Mouse (Mus musculus) activated CD4-positive, CD25-positive, alpha-beta regulatory T cell, adult 4 months (primary cell): ENCODE data around the gene Ccdc18. TPM values are rescaled to one million over a fixed set of nuclear protein-coding genes. Genes with fewer than 3 reads are reported as not detected.
A peak's percentile ranks its signal among the peaks of the same experiment; 100 is the strongest.
"Not testable (repeated sequence)": the region's sequence is repeated elsewhere in the genome, so short reads cannot be mapped to it uniquely, and the experiment has no call there.

Experiments used
- ATAC-seq: one replicate; pipeline ENCODE4 v1.8.0; 2017
- polyA plus RNA-seq, 2 experiments: library from polyadenylated mRNA; unstranded; fragments of 100-300 nt; shearing (Covaris generic); gene quantifications; one replicate each; pipeline ENCODE4 v1.2.1; 2017

Gene Ccdc18
- polyA plus RNA-seq, 2 experiments from 2014 or later = 3.2 to 3.3 TPM

- ATAC-seq = not testable (repeated sequence)
Observed at GRCm38 (mm10) chr5:108263785-108264184, 131.1 kb downstream of the Ccdc18 start.

- no peak for ATAC-seq
Observed at GRCm38 (mm10) chr5:108266990-108267389, 134.3 kb downstream of the Ccdc18 start.

GRCm38 (mm10) chr5:108268127-108269062 is 135.7 kb downstream of the Ccdc18 start, which contains the start of gene Dr1:
Dr1 (plus strand) TSS chr5:108268897.
- ATAC-seq = peak; percentile 88

- ATAC-seq = peak; percentile 8
Observed at GRCm38 (mm10) chr5:108269063-108269810, 136.6 kb downstream of the Ccdc18 start.

- no peak for ATAC-seq
Observed at GRCm38 (mm10) chr5:108269811-108270151, 137.1 kb downstream of the Ccdc18 start.

- no peak for ATAC-seq
Observed at GRCm38 (mm10) chr5:108270415-108270814, 137.7 kb downstream of the Ccdc18 start.

- ATAC-seq = not testable (repeated sequence)
Observed at GRCm38 (mm10) chr5:108271345-108271744, 138.7 kb downstream of the Ccdc18 start.

Other genes with a start within 250 kb of the Ccdc18 start
- gene Rpl5, start 232.4 kb upstream of the Ccdc18 start, polyA plus RNA-seq = 10 to 100 TPM; 71.9 to 81.2 TPM
- 10 to 100 TPM; 61.9 to 92.8 TPM for gene Fam69a, start 145.8 kb upstream of the Ccdc18 start, polyA plus RNA-seq
- gene Mtf2, start 67.2 kb upstream of the Ccdc18 start, polyA plus RNA-seq = 10 to 100 TPM; 48.3 to 52.9 TPM
- 100 to 1,000 TPM; 104 to 110 TPM for gene Tmed5, start 255 bp upstream of the Ccdc18 start, polyA plus RNA-seq
- 10 to 100 TPM; 33.6 to 37.4 TPM for gene Dr1, start 136.0 kb downstream of the Ccdc18 start, polyA plus RNA-seq
- 1 to 10 TPM; 3.0 to 3.7 TPM for gene Pigg, start 179.7 kb downstream of the Ccdc18 start, polyA plus RNA-seq
- not detected for gene Gm42517, start 235.0 kb downstream of the Ccdc18 start, polyA plus RNA-seq